Comparison of ENCODE assay signal across 17 mouse cellular contexts in the genomic region with DNA sequence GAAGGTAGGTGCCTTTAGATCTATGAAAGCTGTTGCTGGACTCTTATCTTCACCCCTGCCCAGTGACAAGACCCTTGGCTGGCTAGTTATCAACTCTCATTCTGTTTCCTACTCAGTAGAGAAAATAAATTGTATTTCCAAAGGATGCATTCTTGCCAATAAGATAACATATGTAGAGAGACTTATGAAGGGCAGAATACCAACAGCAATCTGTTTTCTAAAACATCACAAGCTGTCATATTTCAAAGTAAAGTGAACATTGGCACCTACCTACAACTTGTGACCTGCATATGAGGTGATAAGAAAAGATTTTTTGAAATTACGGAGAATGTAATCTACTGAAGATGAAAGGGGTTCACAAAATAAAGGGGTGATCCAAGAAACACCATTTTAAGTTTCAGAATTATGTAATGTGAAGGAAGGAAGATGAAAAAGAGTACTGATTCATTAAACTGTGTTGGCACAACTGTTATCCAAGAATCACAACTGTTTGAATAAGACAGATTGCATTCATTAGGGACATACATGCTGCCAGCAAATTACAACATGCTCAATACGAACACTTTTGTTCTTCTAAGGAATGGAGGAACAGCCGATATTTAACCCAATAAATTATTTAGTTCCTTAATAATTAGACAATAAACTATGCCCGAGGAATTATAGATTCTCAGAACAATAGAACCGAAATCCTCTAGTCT.
"Had no signal": no experiment of that assay in that cellular context is flagged by ENCODE, and none has a peak within 500 bp of the region (broad histone marks: within the 10 kb centered on the region; RNA-seq: fewer than 3 reads in every experiment).

No protein-coding gene starts in this region.

- H3K9ac ChIP-seq: kidney, embryonic 15.5 days; liver, embryonic 15.5 days; midbrain, embryonic 15.5 days; neural tube, embryonic 12.5 days; stomach, embryonic 15.5 days had no signal

- DNase-seq: kidney, adult 2 months; kidney, postnatal 14 days; lung, adult 2 months; lung, postnatal 10 days; right cerebral cortex, postnatal 4 days; thymus, postnatal 36 days had no signal

- H3K4me1 ChIP-seq: kidney, embryonic 15.5 days; limb, embryonic 10.5 days; liver, embryonic 15.5 days; megakaryocyte, embryonic 14.5 days; midbrain, embryonic 15.5 days; neural tube, embryonic 12.5 days; stomach, embryonic 15.5 days had no signal

- H3K9me3 ChIP-seq: kidney, embryonic 15.5 days; limb, embryonic 10.5 days; liver, embryonic 15.5 days; megakaryocyte, embryonic 14.5 days; midbrain, embryonic 15.5 days; neural tube, embryonic 12.5 days; stomach, embryonic 15.5 days had no signal

- H3K27me3 ChIP-seq: kidney, embryonic 15.5 days; liver, embryonic 15.5 days; megakaryocyte, embryonic 14.5 days; midbrain, embryonic 15.5 days; neural tube, embryonic 12.5 days; stomach, embryonic 15.5 days had no signal

- H3K4me3 ChIP-seq: kidney, embryonic 15.5 days; left cerebral cortex, adult 2 months; limb, embryonic 10.5 days; liver, embryonic 15.5 days; megakaryocyte, embryonic 14.5 days; midbrain, embryonic 15.5 days; neural tube, embryonic 12.5 days; stomach, embryonic 15.5 days had no signal

- H3K36me3 ChIP-seq: limb, embryonic 10.5 days; liver, embryonic 15.5 days; midbrain, embryonic 15.5 days; neural tube, embryonic 12.5 days; stomach, embryonic 15.5 days had no signal

- H3K4me2 ChIP-seq: kidney, embryonic 15.5 days; liver, embryonic 11.5 days; liver, embryonic 15.5 days; midbrain, embryonic 11.5 days; midbrain, embryonic 15.5 days; neural tube, embryonic 12.5 days; stomach, embryonic 15.5 days had no signal

- H3K27ac ChIP-seq: kidney, embryonic 15.5 days; left cerebral cortex, adult 2 months; limb, embryonic 10.5 days; liver, embryonic 15.5 days; macrophage; midbrain, embryonic 15.5 days; neural tube, embryonic 12.5 days; stomach, embryonic 15.5 days had no signal

- ATAC-seq: midbrain, embryonic 15.5 days had no signal
